Mouse (Mus musculus): ENCODE data around the gene Gas8. TPM values are rescaled to one million over a fixed set of nuclear protein-coding genes. Genes with fewer than 3 reads are reported as not detected.
"Not testable (repeated sequence)": the region's sequence is repeated elsewhere in the genome, so short reads cannot be mapped to it uniquely, and the experiment has no call there.

Gene Gas8
- 40.8 and 41.3 TPM in 2 replicates for polyA plus RNA-seq (2014; fragmentation: Nextera tagmentation; extraction: Ambion mirVana)

GRCm38 (mm10) chr8:123518667-123519066, at the start of gene Gas8:
Gas8 (plus strand) TSS chr8:123518834.
- Histone ChIP-seq H3K9me3 (ENCODE audit: control insufficient read depth, low read length) (no peaks in the 10 kb centered on the region), H3K4me2 (ENCODE audit: low read depth, severe bottlenecking) (peak within 1 kb of the TSS; percentile 86), H3K9ac (ENCODE audit: low read length) (peak within 1 kb of the TSS; percentile 78), H3K4me3 (ENCODE audit: low read depth, low read length) (peak within 1 kb of the TSS; percentile 59), H3K27me3 (ENCODE audit: control insufficient read depth, insufficient read depth, low read length) (peaks cover 5% of the 10 kb centered on the region; the same call in 1 of the 2 replicates), H3K36me3 (ENCODE audit: control insufficient read depth, insufficient read depth, low read length) (no peaks in the 10 kb centered on the region), H3K4me1 (ENCODE audit: control insufficient read depth, insufficient read depth, low read length) (peaks cover 17% of the 10 kb centered on the region), H3K27ac (replicated peaks; ENCODE audit: low read depth, low read length) (no peak within 1 kb of the TSS)
- peak; percentile 94 for DNase-seq (ENCODE audit: low spot score)
- ATAC-seq (ENCODE audit: insufficient number of reproducible peaks, low FRiP score, low TSS enrichment, low read depth), result peak; percentile 83
- WGBS, result under 1% methylated on average over 20 of the region's 20 CpGs

- not testable (repeated sequence) for H3K4me3 ChIP-seq (ENCODE audit: low read depth, low read length); H3K9ac ChIP-seq (ENCODE audit: low read length); H3K9me3 ChIP-seq (ENCODE audit: control insufficient read depth, low read length); H3K4me1 ChIP-seq (ENCODE audit: control insufficient read depth, insufficient read depth, low read length); H3K27me3 ChIP-seq (ENCODE audit: control insufficient read depth, insufficient read depth, low read length); H3K27ac ChIP-seq (replicated peaks; ENCODE audit: low read depth, low read length); H3K4me2 ChIP-seq (ENCODE audit: low read depth, severe bottlenecking); DNase-seq (ENCODE audit: low spot score); ATAC-seq (ENCODE audit: insufficient number of reproducible peaks, low FRiP score, low TSS enrichment, low read depth); H3K36me3 ChIP-seq (ENCODE audit: control insufficient read depth, insufficient read depth, low read length)
- 63% methylated on average over 6 of the region's 6 CpGs for WGBS
Measured at GRCm38 (mm10) chr8:123472991-123473390, 45.6 kb upstream of the Gas8 start.

- not testable (repeated sequence) for H3K9ac ChIP-seq (ENCODE audit: low read length); H3K4me1 ChIP-seq (ENCODE audit: control insufficient read depth, insufficient read depth, low read length); DNase-seq (ENCODE audit: low spot score); ATAC-seq (ENCODE audit: insufficient number of reproducible peaks, low FRiP score, low TSS enrichment, low read depth); H3K4me3 ChIP-seq (ENCODE audit: low read depth, low read length); H3K27ac ChIP-seq (replicated peaks; ENCODE audit: low read depth, low read length); H3K36me3 ChIP-seq (ENCODE audit: control insufficient read depth, insufficient read depth, low read length); H3K27me3 ChIP-seq (ENCODE audit: control insufficient read depth, insufficient read depth, low read length); H3K4me2 ChIP-seq (ENCODE audit: low read depth, severe bottlenecking); H3K9me3 ChIP-seq (ENCODE audit: control insufficient read depth, low read length)
- 70% methylated on average over 5 of the region's 5 CpGs for WGBS
Measured at GRCm38 (mm10) chr8:123474549-123474948, 44.1 kb upstream of the Gas8 start.

- Histone ChIP-seq H3K36me3 (ENCODE audit: control insufficient read depth, insufficient read depth, low read length) (no peaks in the 10 kb centered on the region; the same call in 1 of the 2 replicates), H3K9me3 (ENCODE audit: control insufficient read depth, low read length) (no peaks in the 10 kb centered on the region), H3K27ac (replicated peaks; ENCODE audit: low read depth, low read length) (no peak overlapping the region), H3K4me3 (ENCODE audit: low read depth, low read length) (peak overlapping the region; percentile 76), H3K4me1 (ENCODE audit: control insufficient read depth, insufficient read depth, low read length) (peaks cover 9% of the 10 kb centered on the region), H3K9ac (ENCODE audit: low read length) (peak overlapping the region; percentile 75), H3K27me3 (ENCODE audit: control insufficient read depth, insufficient read depth, low read length) (no peaks in the 10 kb centered on the region), H3K4me2 (ENCODE audit: low read depth, severe bottlenecking) (peak overlapping the region; percentile 86)
- 10% methylated on average over 34 of the region's 34 CpGs for WGBS
- DNase-seq (ENCODE audit: low spot score), result peak; percentile 32
- ATAC-seq (ENCODE audit: insufficient number of reproducible peaks, low FRiP score, low TSS enrichment, low read depth), result 0 out of 2 replicates have a peak, but pooled peaks have one; percentile 51
Measured at GRCm38 (mm10) chr8:123476911-123477736, 41.5 kb upstream of the Gas8 start.

GRCm38 (mm10) chr8:123477737-123478258, 40.8 kb upstream of the Gas8 start, which contains the start of gene Afg3l1:
Afg3l1 (plus strand) TSS chr8:123477903.
- Histone ChIP-seq H3K4me3 (ENCODE audit: low read depth, low read length) (peak within 1 kb of the TSS; percentile 76), H3K9me3 (ENCODE audit: control insufficient read depth, low read length) (no peaks in the 10 kb centered on the region), H3K36me3 (ENCODE audit: control insufficient read depth, insufficient read depth, low read length) (no peaks in the 10 kb centered on the region; the same call in 1 of the 2 replicates), H3K4me1 (ENCODE audit: control insufficient read depth, insufficient read depth, low read length) (peaks cover 9% of the 10 kb centered on the region), H3K27ac (replicated peaks; ENCODE audit: low read depth, low read length) (peak within 1 kb of the TSS; percentile 81), H3K27me3 (ENCODE audit: control insufficient read depth, insufficient read depth, low read length) (no peaks in the 10 kb centered on the region), H3K9ac (ENCODE audit: low read length) (peak within 1 kb of the TSS; percentile 75), H3K4me2 (ENCODE audit: low read depth, severe bottlenecking) (peak within 1 kb of the TSS; percentile 86)
- under 1% methylated on average over 57 of the region's 58 CpGs for WGBS
- ATAC-seq (ENCODE audit: insufficient number of reproducible peaks, low FRiP score, low TSS enrichment, low read depth), result peak; percentile 91
- DNase-seq (ENCODE audit: low spot score), result peak; percentile 94

GRCm38 (mm10) chr8:123478456-123479218, 40.0 kb upstream of the Gas8 start:
- H3K27me3 ChIP-seq (ENCODE audit: control insufficient read depth, insufficient read depth, low read length), result no peaks in the 10 kb centered on the region
- H3K4me3 ChIP-seq (ENCODE audit: low read depth, low read length), result peak overlapping the region; percentile 76
- DNase-seq (ENCODE audit: low spot score) (no peak), ATAC-seq (ENCODE audit: insufficient number of reproducible peaks, low FRiP score, low TSS enrichment, low read depth) (no peak)
- peak overlapping the region; percentile 86 for H3K4me2 ChIP-seq (ENCODE audit: low read depth, severe bottlenecking)
- H3K9ac ChIP-seq (ENCODE audit: low read length), result peak overlapping the region; percentile 75
- H3K36me3 ChIP-seq (ENCODE audit: control insufficient read depth, insufficient read depth, low read length), result no peaks in the 10 kb centered on the region; the same call in 1 of the 2 replicates
- H3K4me1 ChIP-seq (ENCODE audit: control insufficient read depth, insufficient read depth, low read length), result peaks cover 9% of the 10 kb centered on the region
- no peak overlapping the region for H3K27ac ChIP-seq (replicated peaks; ENCODE audit: low read depth, low read length)
- H3K9me3 ChIP-seq (ENCODE audit: control insufficient read depth, low read length), result no peaks in the 10 kb centered on the region
- WGBS, result 37% methylated on average over 16 of the region's 16 CpGs

- peaks cover 9% of the 10 kb centered on the region for H3K4me1 ChIP-seq (ENCODE audit: control insufficient read depth, insufficient read depth, low read length)
- H3K4me3 ChIP-seq (ENCODE audit: low read depth, low read length), result no peak overlapping the region
- no peak overlapping the region for H3K4me2 ChIP-seq (ENCODE audit: low read depth, severe bottlenecking)
- H3K36me3 ChIP-seq (ENCODE audit: control insufficient read depth, insufficient read depth, low read length), result peaks cover 7% of the 10 kb centered on the region
- H3K27ac ChIP-seq (replicated peaks; ENCODE audit: low read depth, low read length), result no peak overlapping the region
- no peak for DNase-seq (ENCODE audit: low spot score)
- no peak overlapping the region for H3K9ac ChIP-seq (ENCODE audit: low read length)
- ATAC-seq (ENCODE audit: insufficient number of reproducible peaks, low FRiP score, low TSS enrichment, low read depth), result no peak
- H3K9me3 ChIP-seq (ENCODE audit: control insufficient read depth, low read length), result no peaks in the 10 kb centered on the region
- no peaks in the 10 kb centered on the region for H3K27me3 ChIP-seq (ENCODE audit: control insufficient read depth, insufficient read depth, low read length)
- WGBS, result 86% methylated on average over 7 of the region's 7 CpGs
Measured at GRCm38 (mm10) chr8:123482627-123483026, 36.0 kb upstream of the Gas8 start.
